Mouse (Mus musculus): ENCODE measurements at regions not wholly inside any gene's neighbourhood (a gene's known extent, or its start where the extent isn't known, plus 50 kb on each side); places are given as distances from the start of the nearest gene placed in this dataset.

DNA sequence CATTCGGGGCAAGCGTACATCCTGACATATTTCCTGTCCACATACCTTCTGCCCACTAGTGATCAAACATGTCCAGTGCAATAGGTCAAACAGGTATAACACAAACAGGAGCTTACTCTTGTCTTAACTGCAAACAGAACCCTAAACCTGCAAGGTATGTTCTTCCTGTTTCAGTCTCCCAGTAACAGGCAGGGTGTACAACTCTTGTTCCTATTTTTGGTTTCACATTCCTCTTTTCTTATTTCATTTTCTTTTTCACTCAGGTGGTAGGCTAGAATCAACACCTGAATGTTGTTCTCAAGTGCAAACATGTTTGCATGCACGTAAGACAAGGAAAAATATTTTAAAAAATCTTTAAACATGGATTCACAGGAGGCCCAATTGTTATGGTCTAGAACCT, 67.7 kb upstream of the Gnaq start:
- TF ChIP-seq EP300 (IDR thresholded peaks at IDR 0.05) = no peak
- TF ChIP-seq CTCF (IDR thresholded peaks at IDR 0.05) = no peak

All from lung, postnatal 0 days (tissue).